Mouse (Mus musculus) small intestine, adult 2 months (tissue): ENCODE data around the gene Itih1.

ENCODE experiments used
- CTCF ChIP-seq: fragments of 200-500 bp; IDR thresholded peaks from 2 replicates; pipeline ENCODE4 v1.5.1; 2012; ENCODE audit warnings: low read depth, mild to moderate bottlenecking, control low read depth, inconsistent platforms, low read length, moderate library complexity, mixed read lengths; ENCODE audit not compliant: insufficient replicate concordance, insufficient read length; ENCODE audit errors: extremely low read depth
- POLR2A ChIP-seq: fragments of 200-500 bp; IDR thresholded peaks from 2 replicates; pipeline ENCODE4 v1.6.1; 2012; ENCODE audit warnings: low read depth, mild to moderate bottlenecking, control low read depth, inconsistent platforms, low read length, moderate library complexity

- TF ChIP-seq CTCF (no peak), POLR2A (no peak)
Measured at GRCm38 (mm10) chr14:30886204-30886603, 56.9 kb downstream of the Itih1 start, which contains the start of gene Itih4.
